Mouse (Mus musculus): ENCODE measurements around the gene Hsd3b4.
"Not testable (repeated sequence)": the region's sequence is repeated elsewhere in the genome, so short reads cannot be mapped to it uniquely, and the experiment has no call there.

Gene Hsd3b4

GRCm38 (mm10) chr3:98510414-98510813, at the start of gene Hsd3b4:
Gene Hsd3b4, minus strand, starts transcription at chr3:98510514.
- not testable (repeated sequence) for DNase-seq

- DNase-seq: not testable (repeated sequence)
Measured at GRCm38 (mm10) chr3:98550832-98551231, 40.5 kb upstream of the Hsd3b4 start.

- DNase-seq: not testable (repeated sequence)
Measured at GRCm38 (mm10) chr3:98550215-98550614, 39.9 kb upstream of the Hsd3b4 start.

- not testable (repeated sequence) for DNase-seq
Measured at GRCm38 (mm10) chr3:98548495-98548894, 38.2 kb upstream of the Hsd3b4 start.

GRCm38 (mm10) chr3:98547641-98548040, 37.3 kb upstream of the Hsd3b4 start:
- not testable (repeated sequence) for DNase-seq

- not testable (repeated sequence) for DNase-seq
Measured at GRCm38 (mm10) chr3:98524978-98525377, 14.7 kb upstream of the Hsd3b4 start.

GRCm38 (mm10) chr3:98524552-98524951, 14.2 kb upstream of the Hsd3b4 start:
- DNase-seq: not testable (repeated sequence)

- not testable (repeated sequence) for DNase-seq
Measured at GRCm38 (mm10) chr3:98522779-98523178, 12.5 kb upstream of the Hsd3b4 start.

GRCm38 (mm10) chr3:98507229-98507628, 3.1 kb downstream of the Hsd3b4 start:
- DNase-seq: not testable (repeated sequence)

GRCm38 (mm10) chr3:98497401-98497800, 12.9 kb downstream of the Hsd3b4 start:
- DNase-seq: not testable (repeated sequence)

GRCm38 (mm10) chr3:98496762-98497161, 13.6 kb downstream of the Hsd3b4 start:
- DNase-seq: not testable (repeated sequence)

- DNase-seq: not testable (repeated sequence)
Measured at GRCm38 (mm10) chr3:98495055-98495454, 15.3 kb downstream of the Hsd3b4 start.

GRCm38 (mm10) chr3:98494184-98494583, 16.1 kb downstream of the Hsd3b4 start:
- DNase-seq: not testable (repeated sequence)

GRCm38 (mm10) chr3:98471499-98471898, 38.8 kb downstream of the Hsd3b4 start:
- DNase-seq: not testable (repeated sequence)

- not testable (repeated sequence) for DNase-seq
Measured at GRCm38 (mm10) chr3:98471057-98471456, 39.3 kb downstream of the Hsd3b4 start.

- DNase-seq: not testable (repeated sequence)
Measured at GRCm38 (mm10) chr3:98469323-98469722, 41.0 kb downstream of the Hsd3b4 start.

- DNase-seq: not testable (repeated sequence)
Measured at GRCm38 (mm10) chr3:98457026-98457425, 53.3 kb downstream of the Hsd3b4 start, which contains the start of gene Gm4450. Gene Gm4450, minus strand, starts transcription at chr3:98457126.

GRCm38 (mm10) chr3:98453786-98454185, 56.5 kb downstream of the Hsd3b4 start:
- not testable (repeated sequence) for DNase-seq

All from cerebellum, postnatal 10 days (tissue).